Mouse (Mus musculus) ES-E14 (cell line): ENCODE results near the gene Pik3cg. TPM values are rescaled to one million over a fixed set of nuclear protein-coding genes. Genes with fewer than 3 reads are reported as not detected.

Source experiments
- DNase-seq: peaks from one replicate; pipeline ENCODE4 v3.0.0-alpha.2; 2013; ENCODE audit warnings: low read depth, low spot score
- H3K27ac ChIP-seq: 2 replicates; pipeline ENCODE4 v1.5.1; 2012; ENCODE audit warnings: low read depth, mild to moderate bottlenecking, low read length, moderate library complexity, mixed read lengths; ENCODE audit not compliant: poor library complexity, insufficient read depth, severe bottlenecking
- H3K36me3 ChIP-seq: 2 replicates; pipeline ENCODE4 v1.6.1; 2012; ENCODE audit warnings: mild to moderate bottlenecking, low read length, moderate library complexity, mixed read lengths; ENCODE audit not compliant: control insufficient read depth, poor library complexity, insufficient read depth, severe bottlenecking
- H3K4me1 ChIP-seq, 2 experiments: fragments of 150-350 bp in 1 of 2; sonication (generic) in 1 of 2; 2 replicates each; pipeline ENCODE4 v1.6.1; 2012; ENCODE audit warnings: low read length in 2 of 2, mild to moderate bottlenecking in 1 of 2, mixed read lengths in 1 of 2; ENCODE audit not compliant: control insufficient read depth in 2 of 2, insufficient read depth in 2 of 2, poor library complexity in 1 of 2
- H3K4me3 ChIP-seq, 2 experiments: fragments of 150-350 bp in 1 of 2; sonication (generic) in 1 of 2; 2 replicates each; pipeline ENCODE4 v1.5.1; 2012; ENCODE audit warnings: low read length in 2 of 2, low read depth in 1 of 2, mild to moderate bottlenecking in 1 of 2, mixed read lengths in 1 of 2; ENCODE audit not compliant: insufficient read depth in 1 of 2, poor library complexity in 1 of 2, severe bottlenecking in 1 of 2
- H3K9ac ChIP-seq: 2 replicates; pipeline ENCODE4 v1.6.1; 2012; ENCODE audit warnings: low read depth, mild to moderate bottlenecking, low read length, mixed read lengths; ENCODE audit not compliant: poor library complexity, insufficient read depth, severe bottlenecking
- H3K9me3 ChIP-seq: fragments of 150-350 bp; sonication (generic); 2 replicates; pipeline ENCODE4 v1.6.1; 2012; ENCODE audit warnings: low read depth, mild to moderate bottlenecking, low read length; ENCODE audit not compliant: control insufficient read depth, insufficient read depth
- CHD2 ChIP-seq: IDR thresholded peaks from 2 replicates; pipeline ENCODE4 v1.6.1; 2014; ENCODE audit warnings: mild to moderate bottlenecking, low read depth, low read length, inconsistent platforms
- HCFC1 ChIP-seq: IDR thresholded peaks from 2 replicates; pipeline ENCODE4 v1.6.1; 2012; ENCODE audit warnings: low read length, inconsistent platforms, borderline replicate concordance; ENCODE audit not compliant: insufficient read depth
- MAFK ChIP-seq: IDR thresholded peaks from 2 replicates; pipeline ENCODE4 v1.6.1; 2014; ENCODE audit warnings: mild to moderate bottlenecking, low read depth, low read length, inconsistent platforms; ENCODE audit not compliant: insufficient read depth
- ZC3H11A ChIP-seq: IDR thresholded peaks from 2 replicates; pipeline ENCODE4 v1.6.1; 2012; ENCODE audit warnings: low read depth, mild to moderate bottlenecking, inconsistent platforms, low read length, borderline replicate concordance
- ZNF384 ChIP-seq: IDR thresholded peaks from 2 replicates; pipeline ENCODE4 v1.6.1; 2012; ENCODE audit warnings: low read depth, low read length, inconsistent platforms
- in situ Hi-C, 2 experiments: fragments of 600-800 bp; cut with MboI; formaldehyde crosslinking; loops; one replicate each; pipeline ENCODE4 v1.15.1; 2025; ENCODE audit warnings: low sequenced_read_pairs in 2 of 2, inconsistent platforms in 1 of 2; ENCODE audit not compliant: unreplicated experiment in 2 of 2
- total RNA-seq: library from RNA; depleted of rRNA; stranded (reverse); fragments of 300-350 nt; gene quantifications from 2 replicates; pipeline ENCODE4 v1.2.3, GENCODE M21; 2012; rRNA removed

Gene Pik3cg
- total RNA-seq, 1 experiment, result 0.13 TPM

GRCm38 (mm10) chr12:32123559-32123958, 84.9 kb downstream of the Pik3cg start:
- in situ Hi-C loops, result no loop called here
- H3K4me3 ChIP-seq, result no peak overlapping the region
- H3K9me3 ChIP-seq, result no peaks in the 10 kb centered on the region
- no peak for DNase-seq
- no peak overlapping the region for H3K27ac ChIP-seq
- no peak for TF ChIP-seq MAFK
- no peak for TF ChIP-seq ZC3H11A
- TF ChIP-seq HCFC1, result no peak
- TF ChIP-seq ZNF384, result no peak
- no peak for TF ChIP-seq CHD2
- H3K9ac ChIP-seq, result no peak overlapping the region
- H3K36me3 ChIP-seq, result no peaks in the 10 kb centered on the region
- H3K4me1 ChIP-seq, result no peaks in the 10 kb centered on the region

Other genes with a start within 250 kb of the Pik3cg start
- 3.0 and 3.1 TPM in 2 replicates for gene Prkar2b, start 147.4 kb downstream of the Pik3cg start, total RNA-seq
- 4.0 and 5.1 TPM in 2 replicates for gene Ccdc71l, start 170.0 kb upstream of the Pik3cg start, total RNA-seq